Mouse (Mus musculus) heart, embryonic 14.5 days (tissue): ENCODE results near the gene Flvcr2. TPM values are rescaled to one million over a fixed set of nuclear protein-coding genes. Genes with fewer than 3 reads are reported as not detected.

Source experiments
- ATAC-seq: fragments of 200-750 bp; cut with Nextera tagmentation; 2 replicates; pipeline ENCODE4 v1.8.0; 2017; ENCODE audit warnings: low read depth, moderate TSS enrichment; ENCODE audit not compliant: insufficient number of reproducible peaks, insufficient read depth, low FRiP score
- H3K27ac ChIP-seq, 2 experiments: fragments of 200-500 bp in 1 of 2; fragments of 300-500 bp in 1 of 2; sonication (generic) in 1 of 2; replicated peaks in 1 of 2; 2 replicates each; pipeline ENCODE4 v1.5.1; 2012 to 2014; ENCODE audit warnings: low read depth in 2 of 2, low read length in 2 of 2, control low read depth in 1 of 2, mild to moderate bottlenecking in 1 of 2, mixed read lengths in 1 of 2; ENCODE audit not compliant: control insufficient read depth in 1 of 2, insufficient read depth in 1 of 2
- H3K27me3 ChIP-seq: fragments of 300-500 bp; sonication (generic); 2 replicates; pipeline ENCODE4 v1.6.1; 2014; ENCODE audit warnings: mild to moderate bottlenecking, low read length, control low read depth; ENCODE audit not compliant: control insufficient read depth, insufficient read depth
- H3K36me3 ChIP-seq: fragments of 300-500 bp; sonication (generic); 2 replicates; pipeline ENCODE4 v1.6.1; 2014; ENCODE audit warnings: mild to moderate bottlenecking, control low read depth, low read length, mixed read lengths; ENCODE audit not compliant: control insufficient read depth, insufficient read depth
- H3K4me1 ChIP-seq, 2 experiments: fragments of 200-500 bp in 1 of 2; fragments of 300-500 bp in 1 of 2; sonication (generic) in 1 of 2; 2 replicates each; pipeline ENCODE4 v1.6.1; 2012 to 2014; ENCODE audit warnings: low read length in 2 of 2, control low read depth in 1 of 2, mixed read lengths in 1 of 2; ENCODE audit not compliant: control insufficient read depth in 2 of 2, insufficient read depth in 2 of 2
- H3K4me2 ChIP-seq: fragments of 300-500 bp; sonication (generic); 2 replicates; pipeline ENCODE4 v1.6.1; 2014; ENCODE audit warnings: mild to moderate bottlenecking, low read length
- H3K4me3 ChIP-seq, 2 experiments: fragments of 200-500 bp in 1 of 2; fragments of 300-500 bp in 1 of 2; sonication (generic) in 1 of 2; 2 replicates each; pipeline ENCODE4 v1.5.1; 2012 to 2014; ENCODE audit warnings: low read length in 2 of 2, mild to moderate bottlenecking in 2 of 2, control low read depth in 1 of 2, low read depth in 1 of 2, moderate library complexity in 1 of 2; ENCODE audit not compliant: control insufficient read depth in 1 of 2, insufficient read depth in 1 of 2
- H3K9ac ChIP-seq: fragments of 300-500 bp; sonication (generic); 2 replicates; pipeline ENCODE4 v1.6.1; 2014; ENCODE audit warnings: mild to moderate bottlenecking, low read length
- H3K9me3 ChIP-seq: fragments of 300-500 bp; sonication (generic); 2 replicates; pipeline ENCODE4 v1.6.1; 2016; ENCODE audit warnings: low read length, control low read depth; ENCODE audit not compliant: control insufficient read depth
- WGBS: fragments of 180-500 bp; shearing (Covaris S2); extraction: QIAGEN DNeasy Blood & Tissue Kit; methylation state at CpG from one replicate; pipeline ENCODE4 v1.1.7; 2014; 5-methylcytosine and 5-hydroxymethylcytosine counted together
- polyA plus RNA-seq: library from polyadenylated mRNA; unstranded; fragments of >200 nt; fragmentation: Nextera tagmentation; extraction: Ambion mirVana; gene quantifications from 2 replicates; pipeline ENCODE4 v1.2.1, GENCODE M21; 2014

Flvcr2 gene
- polyA plus RNA-seq, 1 experiment from 2014 or later, result 7.8 TPM

- Histone ChIP-seq H3K27me3 (no peaks in the 10 kb centered on the region), H3K9ac (peak overlapping the region; percentile 82), H3K4me1 (peaks cover 12 to 16% of the 10 kb centered on the region in 2 experiments), H3K27ac (peak overlapping the region; percentile 75 to 90), H3K36me3 (no peaks in the 10 kb centered on the region), H3K4me3 (peak overlapping the region; percentile 38 to 49), H3K9me3 (no peaks in the 10 kb centered on the region), H3K4me2 (peak overlapping the region; percentile 81)
- 8% methylated on average over 20 of the region's 20 CpGs for WGBS
- ATAC-seq, result peak; percentile 64
Observed at GRCm38 (mm10) chr12:85705002-85705830, 41.1 kb upstream of the Flvcr2 start.

DNA sequence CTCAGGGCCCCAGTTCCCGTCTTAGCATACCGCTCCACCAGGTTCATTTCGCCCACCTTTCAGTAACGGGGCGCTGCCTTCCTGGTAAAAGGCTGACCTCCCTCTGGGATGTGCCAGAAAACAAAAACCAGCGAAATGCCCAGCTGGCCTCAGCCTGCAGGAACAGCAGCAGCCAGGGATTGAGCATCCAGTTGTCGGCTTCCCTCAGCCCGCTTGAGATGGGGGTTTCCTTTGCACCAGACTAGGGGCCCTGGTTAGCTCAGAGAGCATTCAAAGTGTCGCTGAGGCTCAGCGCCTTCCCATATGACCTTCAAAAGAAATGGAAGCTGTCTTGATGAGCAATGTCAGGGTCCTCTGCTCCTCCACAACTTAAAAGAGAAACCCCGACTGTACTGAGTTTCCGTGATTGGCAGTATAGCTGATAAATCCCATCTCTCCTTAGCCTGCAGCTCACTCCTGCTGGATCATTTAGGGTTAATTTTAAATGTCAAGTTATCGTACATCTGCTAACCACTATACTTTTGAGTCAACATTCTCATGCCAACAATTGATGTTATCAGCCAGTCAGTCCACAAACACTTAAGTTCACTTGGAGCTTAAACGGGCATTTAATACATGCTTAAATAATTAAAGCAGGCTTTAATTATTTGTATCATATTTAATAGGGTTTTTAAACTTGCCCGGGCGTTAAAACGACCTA is 40.4 kb upstream of the Flvcr2 start:
- H3K27ac ChIP-seq, result peak overlapping the region; percentile 38 to 75
- ATAC-seq, result peak; percentile 8; the same call in 1 of the 2 replicates
- H3K36me3 ChIP-seq, result no peaks in the 10 kb centered on the region
- no peaks in the 10 kb centered on the region for H3K27me3 ChIP-seq
- 20% methylated on average over 17 of the region's 17 CpGs for WGBS
- H3K9ac ChIP-seq, result peak overlapping the region; percentile 82
- peak overlapping the region; percentile 81 for H3K4me2 ChIP-seq
- peaks cover 12 to 16% of the 10 kb centered on the region in 2 experiments for H3K4me1 ChIP-seq
- H3K9me3 ChIP-seq, result no peaks in the 10 kb centered on the region
- H3K4me3 ChIP-seq, result peak overlapping the region; percentile 38 to 49

- no peaks in the 10 kb centered on the region for H3K9me3 ChIP-seq
- no peaks in the 10 kb centered on the region for H3K36me3 ChIP-seq
- H3K27ac ChIP-seq, result no peak overlapping the region
- H3K4me2 ChIP-seq, result no peak overlapping the region
- H3K4me1 ChIP-seq, result peaks cover 12 to 16% of the 10 kb centered on the region in 2 experiments
- H3K4me3 ChIP-seq, result no peak overlapping the region
- 72% methylated on average over 4 of the region's 4 CpGs for WGBS
- H3K27me3 ChIP-seq, result no peaks in the 10 kb centered on the region
- no peak for ATAC-seq
- H3K9ac ChIP-seq, result no peak overlapping the region
Observed at GRCm38 (mm10) chr12:85706906-85707305, 39.4 kb upstream of the Flvcr2 start.

DNA sequence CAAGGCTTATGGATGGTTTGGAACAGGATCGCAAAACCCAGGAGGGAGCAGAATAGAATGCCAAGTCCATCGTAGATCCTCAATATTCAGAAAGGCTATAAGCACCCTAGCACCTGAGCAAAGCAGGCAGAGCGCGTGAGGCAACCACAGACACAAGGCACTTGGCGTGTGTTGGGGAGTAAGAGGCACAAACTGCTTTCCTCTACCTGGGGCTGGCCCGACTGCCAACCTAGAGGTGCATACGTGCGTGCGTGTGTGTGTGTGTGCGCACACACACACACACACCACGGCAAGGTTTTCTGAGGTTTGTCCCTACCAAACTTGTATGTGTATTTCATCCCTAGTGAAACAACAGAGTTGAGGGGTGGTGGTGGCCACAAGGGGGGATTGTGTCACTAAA is 38.9 kb upstream of the Flvcr2 start:
- Histone ChIP-seq H3K36me3 (no peaks in the 10 kb centered on the region), H3K9me3 (no peaks in the 10 kb centered on the region), H3K27me3 (no peaks in the 10 kb centered on the region), H3K9ac (no peak overlapping the region), H3K27ac (no peak overlapping the region), H3K4me3 (no peak overlapping the region), H3K4me2 (no peak overlapping the region), H3K4me1 (peaks cover 12 to 16% of the 10 kb centered on the region in 2 experiments)
- ATAC-seq, result no peak
- 93% methylated on average over 11 of the region's 11 CpGs for WGBS

DNA sequence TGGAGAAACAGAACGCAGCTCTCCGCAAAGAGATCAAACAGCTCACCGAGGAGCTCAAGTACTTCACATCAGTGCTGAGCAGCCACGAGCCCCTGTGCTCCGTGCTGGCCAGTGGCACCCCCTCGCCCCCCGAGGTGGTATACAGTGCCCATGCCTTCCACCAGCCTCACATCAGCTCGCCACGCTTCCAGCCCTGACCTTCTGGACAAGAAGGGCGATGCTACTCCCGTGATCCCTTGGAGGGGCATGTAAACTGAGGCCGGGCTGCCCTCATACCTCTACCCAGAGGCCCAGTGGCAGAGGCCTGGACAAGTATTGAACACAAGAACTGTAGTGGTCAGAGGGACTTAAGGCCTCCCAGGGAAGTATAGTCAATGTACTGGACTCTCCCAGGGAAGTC is 37.8 kb upstream of the Flvcr2 start:
- Histone ChIP-seq H3K4me3 (no peak overlapping the region), H3K36me3 (no peaks in the 10 kb centered on the region), H3K4me2 (no peak overlapping the region), H3K27me3 (no peaks in the 10 kb centered on the region), H3K9ac (no peak overlapping the region), H3K9me3 (no peaks in the 10 kb centered on the region), H3K4me1 (peaks cover 12 to 16% of the 10 kb centered on the region in 2 experiments), H3K27ac (no peak overlapping the region)
- ATAC-seq, result no peak
- 82% methylated on average over 12 of the region's 12 CpGs for WGBS

DNA sequence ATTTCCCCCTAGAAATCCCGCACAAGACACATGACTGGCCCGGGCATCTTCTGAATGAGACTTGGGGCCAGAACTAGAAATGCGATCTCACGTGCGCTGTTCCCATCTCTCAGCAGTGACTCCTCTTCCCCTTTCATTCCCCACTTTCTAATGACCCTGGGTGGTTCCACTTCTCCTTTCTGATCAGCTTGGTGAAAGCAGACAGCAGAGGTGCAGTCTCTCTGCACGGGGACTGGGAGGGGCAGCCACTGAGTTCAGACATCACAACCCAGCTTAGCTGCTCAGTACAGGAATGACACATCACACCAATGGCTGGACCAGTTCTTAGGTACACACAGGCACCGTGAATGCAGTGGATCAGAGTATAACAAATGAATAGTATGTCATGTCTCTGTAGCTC is 35.6 kb upstream of the Flvcr2 start:
- Histone ChIP-seq H3K27ac (no peak overlapping the region), H3K9me3 (no peaks in the 10 kb centered on the region), H3K4me3 (no peak overlapping the region), H3K27me3 (no peaks in the 10 kb centered on the region), H3K36me3 (no peaks in the 10 kb centered on the region), H3K4me2 (no peak overlapping the region), H3K4me1 (peaks cover 3 to 8% of the 10 kb centered on the region in 2 experiments), H3K9ac (no peak overlapping the region)
- 77% methylated on average over 7 of the region's 7 CpGs for WGBS
- no peak for ATAC-seq

GRCm38 (mm10) chr12:85712587-85712986 is 33.8 kb upstream of the Flvcr2 start:
- ATAC-seq, result no peak
- no peaks in the 10 kb centered on the region for H3K27me3 ChIP-seq
- H3K36me3 ChIP-seq, result no peaks in the 10 kb centered on the region
- H3K4me2 ChIP-seq, result no peak overlapping the region
- WGBS, result 71% methylated on average over 2 of the region's 2 CpGs
- no peak overlapping the region for H3K4me3 ChIP-seq
- H3K4me1 ChIP-seq, result no peaks in the 10 kb centered on the region
- H3K9me3 ChIP-seq, result no peaks in the 10 kb centered on the region
- no peak overlapping the region for H3K9ac ChIP-seq
- H3K27ac ChIP-seq, result no peak overlapping the region
